Mouse (Mus musculus): ENCODE data around the gene Gm20388.

DNA sequence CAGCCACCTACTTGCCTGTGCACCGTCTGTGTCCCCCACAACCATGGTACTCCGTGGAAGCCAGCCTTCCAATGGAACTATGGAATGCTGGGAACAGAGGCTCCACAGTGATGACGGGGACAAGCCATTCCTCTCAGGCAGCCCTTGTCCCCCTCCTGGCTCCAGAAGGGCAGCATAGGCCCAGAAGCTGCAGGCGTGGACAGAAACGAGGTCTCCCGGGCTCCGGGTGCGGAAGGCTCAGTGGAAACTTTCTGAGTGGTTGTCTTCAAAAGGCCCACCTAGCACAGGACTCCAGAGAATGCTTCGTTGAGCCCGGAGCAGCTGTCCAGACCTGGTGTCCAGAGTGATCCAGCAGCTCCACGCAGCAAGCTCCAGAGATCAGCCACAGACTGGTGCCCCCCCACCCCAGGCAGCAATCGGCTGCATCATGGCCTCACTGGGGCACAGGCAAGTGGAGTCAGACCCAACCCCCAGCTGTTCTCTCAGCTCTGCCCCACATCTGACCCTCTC is 1633.7 kb downstream of the Gm20388 start, which contains the start of gene 1700018B08Rik:
- TF ChIP-seq POLR2A (IDR thresholded peaks at IDR 0.05; ENCODE audit: borderline replicate concordance, control insufficient read depth, low read depth, low read length) (no peak), CTCF (IDR thresholded peaks at IDR 0.05; ENCODE audit: control insufficient read depth, insufficient read depth, low read length) (no peak)

Data from bone marrow, adult 2 months (tissue).